Mouse (Mus musculus): ENCODE data around the gene Cep112. TPM values are rescaled to one million over a fixed set of nuclear protein-coding genes. Genes with fewer than 3 reads are reported as not detected.

Gene Cep112
- polyA plus RNA-seq, 1 experiment, result not detected

GRCm38 (mm10) chr11:108429076-108429475 lies 4.1 kb downstream of the Cep112 start:
- Histone ChIP-seq H3K4me1 (peaks cover 20% of the 10 kb centered on the region), H3K36me3 (replicated peaks; ENCODE audit: low read length) (no peaks in the 10 kb centered on the region), H3K27me3 (replicated peaks) (peaks cover 46% of the 10 kb centered on the region), H3K9me3 (no peaks in the 10 kb centered on the region), H3K4me3 (replicated peaks) (no peak overlapping the region)
- no peak for TF ChIP-seq GATA1 (IDR thresholded peaks at IDR 0.05; ENCODE audit: borderline replicate concordance, low read length)
- TF ChIP-seq FLI1 (IDR thresholded peaks at IDR 0.05; ENCODE audit: low read length), result no peak

- H3K4me1 ChIP-seq, result no peaks in the 10 kb centered on the region
- peak overlapping the region; percentile 42 for H3K4me3 ChIP-seq (replicated peaks)
- peaks cover 2% of the 10 kb centered on the region for H3K27me3 ChIP-seq (replicated peaks)
- TF ChIP-seq FLI1 (IDR thresholded peaks at IDR 0.05; ENCODE audit: low read length), result no peak
- TF ChIP-seq GATA1 (IDR thresholded peaks at IDR 0.05; ENCODE audit: borderline replicate concordance, low read length), result no peak
- H3K9me3 ChIP-seq, result 0 out of 2 replicates have a peak, but pooled peaks cover 4% of the 10 kb centered on the region
- no peaks in the 10 kb centered on the region for H3K36me3 ChIP-seq (replicated peaks; ENCODE audit: low read length)
Measured at GRCm38 (mm10) chr11:108443893-108444563, 19.0 kb downstream of the Cep112 start.

GRCm38 (mm10) chr11:108447148-108447547 lies 22.2 kb downstream of the Cep112 start:
- peaks cover 6% of the 10 kb centered on the region for H3K9me3 ChIP-seq
- H3K36me3 ChIP-seq (replicated peaks; ENCODE audit: low read length), result no peaks in the 10 kb centered on the region
- H3K27me3 ChIP-seq (replicated peaks), result peaks cover 2% of the 10 kb centered on the region
- no peak overlapping the region for H3K4me3 ChIP-seq (replicated peaks)
- H3K4me1 ChIP-seq, result no peaks in the 10 kb centered on the region
- TF ChIP-seq FLI1 (IDR thresholded peaks at IDR 0.05; ENCODE audit: low read length) (no peak), GATA1 (IDR thresholded peaks at IDR 0.05; ENCODE audit: borderline replicate concordance, low read length) (no peak)

- peaks cover 3% of the 10 kb centered on the region for H3K27me3 ChIP-seq (replicated peaks)
- no peak overlapping the region for H3K4me3 ChIP-seq (replicated peaks)
- no peaks in the 10 kb centered on the region for H3K36me3 ChIP-seq (replicated peaks; ENCODE audit: low read length)
- H3K4me1 ChIP-seq, result no peaks in the 10 kb centered on the region
- TF ChIP-seq FLI1 (IDR thresholded peaks at IDR 0.05; ENCODE audit: low read length), result no peak
- no peak for TF ChIP-seq GATA1 (IDR thresholded peaks at IDR 0.05; ENCODE audit: borderline replicate concordance, low read length)
- H3K9me3 ChIP-seq, result peaks cover 6% of the 10 kb centered on the region
Measured at GRCm38 (mm10) chr11:108449811-108450210, 24.8 kb downstream of the Cep112 start.

- TF ChIP-seq GATA1 (IDR thresholded peaks at IDR 0.05; ENCODE audit: borderline replicate concordance, low read length), result no peak
- TF ChIP-seq FLI1 (IDR thresholded peaks at IDR 0.05; ENCODE audit: low read length), result no peak
- no peaks in the 10 kb centered on the region for H3K36me3 ChIP-seq (replicated peaks; ENCODE audit: low read length)
- no peaks in the 10 kb centered on the region for H3K4me1 ChIP-seq
- no peaks in the 10 kb centered on the region for H3K9me3 ChIP-seq
- H3K4me3 ChIP-seq (replicated peaks), result no peak overlapping the region
- H3K27me3 ChIP-seq (replicated peaks), result peaks cover 7% of the 10 kb centered on the region
Measured at GRCm38 (mm10) chr11:108459599-108459998, 34.6 kb downstream of the Cep112 start.

GRCm38 (mm10) chr11:108464138-108464537 lies 39.1 kb downstream of the Cep112 start:
- H3K4me1 ChIP-seq, result no peaks in the 10 kb centered on the region
- TF ChIP-seq GATA1 (IDR thresholded peaks at IDR 0.05; ENCODE audit: borderline replicate concordance, low read length) (no peak), FLI1 (IDR thresholded peaks at IDR 0.05; ENCODE audit: low read length) (no peak)
- no peak overlapping the region for H3K4me3 ChIP-seq (replicated peaks)
- H3K36me3 ChIP-seq (replicated peaks; ENCODE audit: low read length), result no peaks in the 10 kb centered on the region
- H3K9me3 ChIP-seq, result no peaks in the 10 kb centered on the region
- peaks cover 7% of the 10 kb centered on the region for H3K27me3 ChIP-seq (replicated peaks)

GRCm38 (mm10) chr11:108464715-108465301 lies 39.8 kb downstream of the Cep112 start:
- TF ChIP-seq FLI1 (IDR thresholded peaks at IDR 0.05; ENCODE audit: low read length) (no peak), GATA1 (IDR thresholded peaks at IDR 0.05; ENCODE audit: borderline replicate concordance, low read length) (no peak)
- no peaks in the 10 kb centered on the region for H3K9me3 ChIP-seq
- H3K36me3 ChIP-seq (replicated peaks; ENCODE audit: low read length), result no peaks in the 10 kb centered on the region
- no peak overlapping the region for H3K4me3 ChIP-seq (replicated peaks)
- peaks cover 5% of the 10 kb centered on the region for H3K27me3 ChIP-seq (replicated peaks)
- H3K4me1 ChIP-seq, result no peaks in the 10 kb centered on the region

- TF ChIP-seq GATA1 (IDR thresholded peaks at IDR 0.05; ENCODE audit: borderline replicate concordance, low read length), result no peak
- no peak for TF ChIP-seq FLI1 (IDR thresholded peaks at IDR 0.05; ENCODE audit: low read length)
- peaks cover 3% of the 10 kb centered on the region for H3K27me3 ChIP-seq (replicated peaks)
- no peak overlapping the region for H3K4me3 ChIP-seq (replicated peaks)
- no peaks in the 10 kb centered on the region for H3K36me3 ChIP-seq (replicated peaks; ENCODE audit: low read length)
- no peaks in the 10 kb centered on the region for H3K4me1 ChIP-seq
- H3K9me3 ChIP-seq, result peaks cover 5% of the 10 kb centered on the region; the same call in 1 of the 2 replicates
Measured at GRCm38 (mm10) chr11:108475738-108476137, 50.7 kb downstream of the Cep112 start.

- no peaks in the 10 kb centered on the region for H3K36me3 ChIP-seq (replicated peaks; ENCODE audit: low read length)
- H3K27me3 ChIP-seq (replicated peaks), result peaks cover 3% of the 10 kb centered on the region
- H3K9me3 ChIP-seq, result peaks cover 5% of the 10 kb centered on the region; the same call in 1 of the 2 replicates
- no peak overlapping the region for H3K4me3 ChIP-seq (replicated peaks)
- no peaks in the 10 kb centered on the region for H3K4me1 ChIP-seq
- TF ChIP-seq FLI1 (IDR thresholded peaks at IDR 0.05; ENCODE audit: low read length), result no peak
- no peak for TF ChIP-seq GATA1 (IDR thresholded peaks at IDR 0.05; ENCODE audit: borderline replicate concordance, low read length)
Measured at GRCm38 (mm10) chr11:108476226-108476625, 51.2 kb downstream of the Cep112 start.

GRCm38 (mm10) chr11:108483976-108484375 lies 59.0 kb downstream of the Cep112 start:
- Histone ChIP-seq H3K36me3 (replicated peaks; ENCODE audit: low read length) (no peaks in the 10 kb centered on the region), H3K4me3 (replicated peaks) (no peak overlapping the region), H3K4me1 (no peaks in the 10 kb centered on the region), H3K9me3 (no peaks in the 10 kb centered on the region), H3K27me3 (replicated peaks) (no peaks in the 10 kb centered on the region)
- TF ChIP-seq GATA1 (IDR thresholded peaks at IDR 0.05; ENCODE audit: borderline replicate concordance, low read length), result no peak
- no peak for TF ChIP-seq FLI1 (IDR thresholded peaks at IDR 0.05; ENCODE audit: low read length)

All from megakaryocyte, embryonic 14.5 days (primary cell).